Mouse (Mus musculus): ENCODE measurements around the gene Gm21762.
"Not testable (repeated sequence)": the region's sequence is repeated elsewhere in the genome, so short reads cannot be mapped to it uniquely, and the experiment has no call there.

- TF ChIP-seq POLR2A, CTCF (IDR thresholded peaks at IDR 0.05; ENCODE audit: insufficient read depth, low read depth, low read length): not testable (repeated sequence)
Measured at GRCm38 (mm10) chr13:120172133-120172532, 43.6 kb downstream of the Gm21762 start, which contains the start of gene Gm21818.
